Mouse (Mus musculus) natural killer cell, adult 2 months (primary cell): ENCODE data around the gene Cnp.
"Not testable (repeated sequence)": the region's sequence is repeated elsewhere in the genome, so short reads cannot be mapped to it uniquely, and the experiment has no call there.

Source experiments
- DNase-seq, 2 experiments: peaks; one replicate each; pipeline ENCODE4 v3.0.0; 2022; ENCODE audit warnings: low spot score in 2 of 2

Gene Cnp

GRCm38 (mm10) chr11:100555583-100555982, 19.1 kb upstream of the Cnp start:
- DNase-seq: peak; percentile 54 to 74

GRCm38 (mm10) chr11:100557563-100557962, 17.1 kb upstream of the Cnp start:
- no peak for DNase-seq

GRCm38 (mm10) chr11:100559476-100559875, 15.2 kb upstream of the Cnp start:
- no peak for DNase-seq

- DNase-seq: no peak
Observed at GRCm38 (mm10) chr11:100561748-100562147, 13.0 kb upstream of the Cnp start.

GRCm38 (mm10) chr11:100564297-100564696, 10.4 kb upstream of the Cnp start:
- no peak for DNase-seq

GRCm38 (mm10) chr11:100564703-100565102, 10.0 kb upstream of the Cnp start:
- no peak for DNase-seq

- no peak for DNase-seq
Observed at GRCm38 (mm10) chr11:100567229-100567628, 7.5 kb upstream of the Cnp start.

- DNase-seq: no peak
Observed at GRCm38 (mm10) chr11:100567815-100568245, 6.9 kb upstream of the Cnp start.

GRCm38 (mm10) chr11:100568692-100569091, 6.0 kb upstream of the Cnp start:
- no peak for DNase-seq

GRCm38 (mm10) chr11:100569789-100570188, 4.9 kb upstream of the Cnp start:
- DNase-seq: no peak

GRCm38 (mm10) chr11:100570430-100571201, 4.1 kb upstream of the Cnp start:
- peak; percentile 44 to 69 for DNase-seq

GRCm38 (mm10) chr11:100571202-100571567, 3.5 kb upstream of the Cnp start:
- no peak for DNase-seq

GRCm38 (mm10) chr11:100574188-100574587, 516 bp upstream of the Cnp start:
- peak; percentile 17 to 39 for DNase-seq

- DNase-seq: no peak
Observed at GRCm38 (mm10) chr11:100575484-100575855, 766 bp downstream of the Cnp start.

- DNase-seq: no peak
Observed at GRCm38 (mm10) chr11:100576256-100576655, 1.6 kb downstream of the Cnp start.

GRCm38 (mm10) chr11:100577852-100578599, 3.3 kb downstream of the Cnp start:
- DNase-seq: peak in 1 of 2 experiments; percentile 53

GRCm38 (mm10) chr11:100579116-100579799, 4.6 kb downstream of the Cnp start:
- DNase-seq: no peak

- DNase-seq: no peak
Observed at GRCm38 (mm10) chr11:100580275-100580674, 5.6 kb downstream of the Cnp start.

- no peak for DNase-seq
Observed at GRCm38 (mm10) chr11:100581756-100582155, 7.1 kb downstream of the Cnp start.

GRCm38 (mm10) chr11:100582413-100582812, 7.7 kb downstream of the Cnp start:
- DNase-seq: not testable (repeated sequence)

- DNase-seq: no peak
Observed at GRCm38 (mm10) chr11:100582836-100583235, 8.1 kb downstream of the Cnp start.

GRCm38 (mm10) chr11:100584561-100584961, 9.9 kb downstream of the Cnp start:
- DNase-seq: no peak

- DNase-seq: no peak
Observed at GRCm38 (mm10) chr11:100585148-100585547, 10.4 kb downstream of the Cnp start.
